Mouse (Mus musculus) embryonic fibroblast, embryonic 13.5 days (primary cell): Measurements from ENCODE around the gene Sorcs2.

ENCODE experiments used
- CTCF ChIP-seq: IDR thresholded peaks from 2 replicates; pipeline ENCODE4 v1.5.1; 2011; ENCODE audit warnings: mild to moderate bottlenecking, control low read depth, low read length, moderate library complexity, borderline replicate concordance; ENCODE audit not compliant: insufficient read depth
- POLR2A ChIP-seq: IDR thresholded peaks from 2 replicates; pipeline ENCODE4 v1.6.1; 2011; ENCODE audit warnings: low read depth, mild to moderate bottlenecking, control low read depth, low read length, moderate library complexity

GRCm38 (mm10) chr5:36369261-36369684, 28.7 kb downstream of the Sorcs2 start:
- no peak for TF ChIP-seq CTCF
- no peak for TF ChIP-seq POLR2A
